Mouse (Mus musculus) liver, postnatal 0 days (tissue): ENCODE measurements around the gene Prss37.

Experiments
- CTCF ChIP-seq: sonication (generic); IDR thresholded peaks from 2 replicates; pipeline ENCODE4 v1.5.1; 2016; ENCODE audit warnings: antibody characterized with exemption, low read depth
- EP300 ChIP-seq: IDR thresholded peaks from 2 replicates; pipeline ENCODE4 v1.6.1; 2016; ENCODE audit warnings: antibody characterized with exemption, low read depth, mild to moderate bottlenecking

DNA sequence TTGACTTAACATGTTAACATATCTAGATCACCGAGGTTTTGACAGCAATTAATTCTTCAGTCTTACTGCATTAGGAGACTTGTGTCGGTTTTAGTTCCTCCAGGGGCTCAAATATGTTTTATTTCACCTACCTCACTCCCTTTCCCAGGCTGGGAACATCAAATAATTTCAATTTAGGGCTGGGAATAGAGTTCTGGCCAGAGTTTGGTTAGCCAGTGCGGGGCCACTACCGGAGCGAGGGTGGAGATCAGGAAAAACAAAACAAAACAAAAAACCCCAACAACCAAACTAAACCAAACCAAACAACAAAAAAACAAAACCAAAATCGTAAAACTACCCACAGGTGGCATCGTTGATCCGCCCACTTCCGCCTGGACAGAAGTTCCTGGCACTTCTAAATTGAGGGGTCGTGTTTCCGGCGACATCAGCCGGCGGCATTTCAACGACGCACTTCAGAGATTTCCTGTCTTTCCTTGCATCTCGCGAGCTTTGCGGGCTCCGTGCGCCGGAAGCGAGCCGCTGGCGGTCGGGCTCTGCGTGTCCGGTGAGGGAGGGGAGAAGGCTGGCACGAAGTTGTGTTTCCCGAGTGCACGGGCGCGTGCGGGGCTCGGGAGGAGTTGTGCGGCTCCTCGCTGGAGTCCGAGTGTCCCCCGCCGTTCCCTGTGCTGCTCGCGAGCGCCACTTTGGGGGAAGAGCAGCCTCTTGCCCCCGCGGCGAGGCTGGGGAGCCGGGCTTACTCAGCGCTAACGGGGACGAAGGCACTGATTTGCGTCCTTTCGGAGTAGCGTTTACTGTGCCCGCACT is 48.2 kb downstream of the Prss37 start, which contains the start of gene Ssbp1:
- TF ChIP-seq CTCF (peak; percentile 33; the same call in 1 of the 2 replicates), EP300 (peak; percentile 83)
